Mouse (Mus musculus) gonadal fat pad, adult 2 months (tissue): ENCODE data around the gene Kctd5. TPM values are rescaled to one million over a fixed set of nuclear protein-coding genes. Genes with fewer than 3 reads are reported as not detected.

Source experiments
- DNase-seq: peaks from one replicate; pipeline ENCODE4 v3.0.0-alpha.2; 2012; ENCODE audit warnings: low read depth
- polyA plus RNA-seq: library from polyadenylated mRNA; depleted of rRNA; stranded (reverse); fragments of >200 nt; gene quantifications from 2 replicates; pipeline ENCODE4 v1.2.3, GENCODE M21; 2012

The Kctd5 gene
- polyA plus RNA-seq, 1 experiment = 27.2 TPM

DNA sequence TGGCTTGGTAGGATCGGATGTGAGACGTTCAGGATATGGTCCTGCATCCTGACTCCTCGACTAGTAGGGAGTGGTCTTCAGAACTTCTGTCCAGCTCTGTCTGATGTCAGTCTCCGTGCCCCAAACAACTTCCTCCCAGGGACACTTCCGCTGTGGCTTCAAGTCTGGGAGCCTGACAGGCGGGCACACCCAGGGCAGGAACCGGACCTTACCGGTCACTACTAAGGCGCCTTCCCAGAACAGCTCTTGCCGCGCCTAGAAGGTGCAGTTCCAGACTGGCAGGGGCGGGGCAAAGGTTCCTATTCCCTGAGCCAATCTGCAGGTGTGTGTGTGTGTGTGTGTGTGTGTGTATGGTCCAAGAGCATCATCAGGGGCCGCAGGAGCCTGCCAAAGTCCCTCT, 35.9 kb downstream of the Kctd5 start:
- no peak for DNase-seq

DNA sequence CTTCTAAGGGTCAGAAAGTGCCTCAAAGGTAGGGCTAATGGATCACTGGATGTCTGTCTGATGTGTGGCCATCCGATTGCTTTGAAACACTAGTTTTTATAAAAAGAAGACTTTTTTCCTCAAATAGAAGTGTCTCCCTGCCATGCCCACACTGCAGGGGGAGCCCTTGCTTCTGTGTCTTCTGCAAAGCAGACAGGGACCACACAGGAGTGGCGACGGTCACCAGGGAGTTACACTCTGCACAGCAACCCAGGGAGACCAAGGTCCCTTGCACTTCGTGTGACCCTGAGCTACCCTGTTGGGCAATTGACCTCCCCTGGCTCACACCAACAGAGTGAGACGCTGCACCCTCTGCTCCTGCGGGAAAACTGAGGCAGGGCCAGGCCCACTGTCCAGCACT, 36.3 kb downstream of the Kctd5 start:
- DNase-seq = no peak

DNA sequence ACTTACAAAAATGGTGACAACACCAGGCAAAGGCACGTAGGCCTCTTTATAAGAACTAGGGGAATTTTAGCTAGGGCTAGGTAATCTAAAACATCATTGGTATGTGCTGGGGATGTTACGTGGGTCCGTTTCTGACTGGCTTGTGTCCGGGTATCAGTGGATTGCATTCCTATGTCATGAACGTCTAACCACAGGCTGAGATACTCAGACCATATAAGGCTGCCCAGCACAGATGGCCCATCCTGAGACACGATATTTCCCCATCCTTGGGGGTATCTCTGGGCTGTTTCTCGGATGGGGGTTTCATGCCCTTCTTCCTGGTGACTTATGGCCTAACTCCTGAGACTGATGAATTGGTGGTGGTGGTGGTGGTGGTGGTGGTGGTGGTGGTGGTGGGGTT, 38.2 kb downstream of the Kctd5 start:
- DNase-seq = no peak

DNA sequence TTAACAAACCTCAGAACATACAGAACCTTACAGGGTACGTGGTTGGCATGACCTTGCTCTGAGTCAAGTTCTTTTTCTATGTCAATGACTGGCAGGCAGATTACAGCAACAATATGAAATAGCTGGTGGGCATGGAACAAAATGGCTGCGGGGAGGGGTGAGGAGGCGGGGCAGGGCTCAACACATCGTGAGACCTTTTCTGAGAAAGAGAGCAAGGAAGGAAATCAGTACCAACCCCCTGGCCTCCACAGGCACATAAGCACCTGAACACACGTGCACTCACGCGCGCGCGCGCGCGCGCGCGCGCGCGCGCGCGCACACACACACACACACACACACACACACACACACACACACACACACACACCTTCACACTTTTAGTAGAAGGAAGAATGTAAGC, 42.7 kb downstream of the Kctd5 start:
- DNase-seq = no peak

DNA sequence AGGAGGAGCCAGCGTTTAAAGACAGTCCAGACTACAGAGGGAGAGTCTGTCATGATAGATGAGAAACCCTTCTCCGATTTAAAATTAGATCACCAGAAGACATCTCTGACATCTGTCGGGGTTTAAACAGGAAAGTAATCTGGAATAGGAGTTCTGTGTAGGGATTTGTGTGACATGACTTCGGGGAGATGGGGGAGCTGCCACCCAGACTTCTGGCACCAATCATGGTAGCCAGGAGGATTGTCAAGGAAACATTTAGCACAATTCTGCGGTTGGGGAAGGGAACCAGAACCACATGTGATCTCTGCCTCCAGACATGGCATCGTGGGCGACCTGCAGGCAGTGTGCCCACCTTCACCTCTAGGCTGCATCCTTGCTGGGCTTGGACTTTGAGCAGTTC, 43.8 kb downstream of the Kctd5 start:
- no peak for DNase-seq

DNA sequence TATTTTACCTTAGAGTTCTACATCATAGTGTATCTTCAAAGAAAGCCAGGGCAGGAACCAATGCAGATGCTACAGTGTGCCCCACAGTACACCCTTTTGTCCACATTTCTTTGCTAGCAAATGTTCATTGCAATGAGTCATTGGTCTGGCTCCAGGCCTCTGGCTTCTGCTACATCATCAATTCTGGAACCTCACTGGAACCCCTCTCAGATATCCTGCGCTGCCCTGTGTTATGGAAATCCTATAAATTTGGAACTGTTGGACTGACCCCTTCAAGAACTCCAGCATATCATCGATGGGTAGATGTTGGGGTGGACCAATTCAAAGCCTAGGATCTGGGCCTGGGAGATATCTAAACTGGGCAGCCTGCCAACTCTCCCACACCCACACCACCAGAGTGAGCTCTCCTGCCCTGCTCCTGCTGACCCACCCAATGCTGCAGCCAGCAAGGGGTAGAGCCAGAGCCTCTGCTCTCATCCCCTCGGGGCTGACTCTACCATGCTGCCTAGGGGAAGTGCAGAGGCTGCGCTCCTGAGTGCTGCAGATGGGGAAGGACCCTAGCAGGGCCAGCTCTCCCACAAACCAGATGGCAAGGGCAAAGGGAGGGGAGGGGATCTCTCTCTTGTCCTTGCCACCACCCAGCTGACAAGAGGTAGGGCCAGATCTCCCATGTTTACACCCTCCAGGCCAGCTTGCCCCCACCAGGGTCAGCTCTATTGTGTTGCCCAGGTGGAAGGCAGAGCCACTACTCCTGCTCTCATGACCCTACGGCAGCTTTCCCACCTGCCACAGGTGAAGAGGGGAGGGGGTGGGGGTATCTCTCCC, 51.7 kb downstream of the Kctd5 start:
- no peak for DNase-seq

DNA sequence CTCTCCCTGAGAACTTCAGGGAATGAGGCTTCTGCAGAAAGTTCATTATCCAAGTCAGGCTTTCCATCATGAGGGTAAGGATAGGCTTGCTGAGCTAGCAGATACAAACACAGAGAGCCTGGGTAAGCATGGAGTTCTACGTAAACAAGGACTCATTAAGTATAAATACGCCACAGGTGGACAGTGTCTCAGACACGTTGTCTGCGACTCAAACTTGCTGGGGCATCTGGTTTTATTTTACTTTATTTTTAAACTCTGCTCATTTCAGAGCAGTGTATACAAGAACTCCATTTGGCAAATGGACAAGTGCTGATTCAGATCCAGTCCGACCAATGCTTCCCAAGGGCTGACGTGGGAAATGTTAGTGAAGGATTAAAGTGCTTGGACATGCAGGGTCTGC, 52.6 kb downstream of the Kctd5 start:
- DNase-seq = no peak

DNA sequence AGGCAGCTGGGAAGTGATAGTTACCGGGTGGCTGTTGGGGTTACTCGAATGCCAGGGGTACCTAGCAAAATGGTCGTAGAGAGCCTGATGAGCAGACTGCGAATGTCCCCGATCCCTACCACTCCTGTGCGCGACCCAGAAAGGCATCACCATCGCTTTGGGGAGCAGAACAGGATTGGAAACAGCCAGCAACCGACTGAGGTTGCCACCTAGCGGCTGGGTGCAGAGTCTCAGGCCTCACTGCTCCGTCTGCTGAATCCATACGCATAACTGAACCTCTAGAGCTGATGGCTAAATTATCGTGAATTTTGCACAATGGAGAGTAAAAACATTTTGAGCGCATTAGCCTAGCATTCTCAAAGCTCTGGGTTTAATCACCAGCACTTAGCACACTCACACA, 57.6 kb downstream of the Kctd5 start:
- DNase-seq = no peak

DNA sequence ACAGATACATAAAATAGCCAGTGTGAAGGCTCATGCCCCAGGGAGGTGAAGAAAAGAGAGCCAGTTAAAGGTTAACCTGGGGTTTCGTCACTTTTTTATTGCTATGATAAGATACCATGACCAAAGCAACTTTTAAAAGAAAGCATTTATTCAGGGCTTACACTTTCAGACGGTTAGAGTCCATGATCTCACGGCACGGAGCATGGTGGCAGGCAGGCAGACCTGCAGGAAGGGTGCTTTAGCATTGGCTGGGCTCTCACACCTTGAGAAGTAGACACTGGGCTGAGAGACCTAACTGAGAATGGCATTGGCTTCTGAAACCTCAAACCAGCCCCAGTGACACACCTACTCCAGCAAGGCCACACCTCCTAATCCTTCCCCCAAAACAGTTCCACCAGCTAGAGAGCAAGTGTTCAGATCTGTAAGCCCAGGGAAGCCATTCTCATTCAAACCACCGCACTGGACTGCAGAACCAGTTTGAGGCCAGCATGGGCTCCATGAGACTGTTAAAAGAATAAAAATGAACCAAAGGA, 58.8 kb downstream of the Kctd5 start:
- DNase-seq = no peak

DNA sequence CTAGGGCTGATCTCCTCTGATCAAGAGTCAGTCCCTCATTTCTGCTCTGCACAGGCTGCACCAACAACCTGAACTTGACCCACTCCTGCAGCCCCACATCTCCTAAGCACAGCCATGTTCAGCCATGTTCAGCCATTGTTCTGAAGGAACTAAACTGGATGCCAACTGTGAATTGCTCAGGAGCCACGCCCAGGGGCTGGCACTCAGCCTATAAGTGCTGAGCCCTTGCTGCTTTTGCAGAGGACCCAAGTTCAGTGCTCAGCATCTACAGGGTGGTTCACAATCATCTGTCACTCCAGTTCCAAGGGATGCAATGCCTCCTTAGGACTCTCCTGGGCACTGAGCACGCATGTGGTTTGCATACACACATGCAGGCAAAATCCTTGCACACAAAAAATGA, 60.4 kb downstream of the Kctd5 start:
- no peak for DNase-seq

DNA sequence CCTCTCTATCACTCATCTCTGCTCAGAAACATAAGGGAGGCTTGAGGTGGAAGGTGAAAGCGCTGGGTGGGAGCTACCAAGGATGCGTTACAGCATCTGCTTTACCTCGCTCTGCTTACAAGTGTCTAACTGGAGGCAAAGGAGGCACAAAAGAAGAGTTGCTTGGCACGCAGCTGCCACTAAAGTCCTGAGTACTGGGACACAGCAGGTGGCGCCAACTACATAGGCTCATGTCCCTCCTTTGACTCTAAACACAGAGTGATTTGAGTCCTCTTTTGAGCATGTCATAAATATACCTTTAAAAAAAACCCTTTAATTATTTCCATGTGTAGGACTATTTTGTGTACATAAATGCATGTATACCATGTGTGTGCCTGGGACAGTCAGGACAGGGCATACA, 63.7 kb downstream of the Kctd5 start:
- no peak for DNase-seq

DNA sequence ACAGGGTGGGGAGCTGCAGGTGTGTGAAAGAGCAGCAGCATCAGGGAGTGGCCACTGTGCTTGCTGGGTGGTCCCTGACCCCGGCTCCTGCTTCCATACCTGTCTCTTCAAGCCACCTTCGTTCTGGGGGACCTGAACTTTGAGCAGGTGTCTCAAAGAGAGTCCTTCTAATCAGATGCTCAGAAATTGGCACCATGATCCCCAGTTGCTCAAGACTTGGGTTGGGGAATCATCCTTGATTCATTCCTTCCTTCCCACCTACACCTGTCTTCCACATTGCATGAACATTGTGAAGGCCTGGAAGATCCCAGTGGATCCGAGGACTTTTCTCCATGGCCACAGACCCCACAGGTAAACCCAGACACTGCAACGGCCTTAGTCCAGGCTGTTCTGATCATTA, 65.2 kb downstream of the Kctd5 start:
- peak; percentile 70 for DNase-seq

DNA sequence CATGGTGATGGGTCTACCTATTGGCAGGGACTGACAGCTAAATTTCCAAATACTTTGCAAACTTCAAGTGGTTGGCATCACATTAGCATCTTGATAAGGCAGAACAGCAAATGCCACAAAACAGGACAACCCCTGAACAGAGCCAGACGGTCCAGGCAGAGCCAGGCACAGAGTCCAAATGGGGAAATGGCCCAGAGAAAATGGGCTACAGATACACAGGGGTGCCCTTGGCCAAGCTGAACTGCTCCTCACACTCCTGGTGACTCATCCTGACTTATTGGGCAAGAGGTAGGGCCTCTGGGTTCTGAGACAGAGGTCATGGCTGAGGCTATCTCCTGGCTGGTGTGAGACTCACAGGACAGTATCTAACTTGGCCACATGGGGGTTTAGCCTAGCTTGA, 65.9 kb downstream of the Kctd5 start:
- DNase-seq = peak; percentile 87

DNA sequence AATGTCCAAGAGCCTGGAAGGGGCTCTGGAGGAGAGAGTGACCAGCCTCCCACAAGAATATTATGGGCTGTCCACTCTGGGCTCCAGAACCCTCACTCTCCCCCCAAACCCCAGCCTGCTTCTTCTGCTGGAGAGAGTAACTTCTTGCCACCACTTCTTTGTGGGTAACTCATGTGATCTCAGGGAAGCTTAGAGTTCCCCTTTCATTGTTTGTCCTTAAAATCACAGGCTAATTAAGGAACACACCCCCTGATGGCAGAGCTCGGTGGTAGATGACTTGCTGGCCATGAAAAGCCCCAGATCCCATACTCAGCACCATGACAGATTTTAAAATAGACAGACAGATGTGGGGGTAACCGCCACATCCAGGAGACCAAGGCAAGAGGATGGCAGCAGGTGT, 66.4 kb downstream of the Kctd5 start:
- no peak for DNase-seq

DNA sequence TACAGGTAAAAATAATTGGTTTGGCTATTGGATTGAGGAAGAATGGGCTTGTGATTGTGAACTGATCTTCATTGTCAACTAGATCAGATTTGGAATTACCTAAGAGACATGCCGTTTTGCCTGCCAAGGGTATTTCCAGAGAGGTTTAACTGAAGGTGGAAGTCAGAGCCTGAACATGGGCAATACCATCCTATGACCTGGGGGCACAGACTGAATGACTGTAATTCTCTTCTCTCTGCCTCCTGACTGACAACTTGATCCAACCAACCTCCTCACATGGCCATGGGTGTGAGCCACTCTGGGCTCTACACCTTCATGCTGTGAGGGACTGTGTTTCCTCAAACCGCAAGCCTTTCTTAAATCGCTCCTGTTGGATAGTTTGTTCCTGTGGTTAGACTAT, 68.2 kb downstream of the Kctd5 start:
- peak; percentile 58 for DNase-seq

DNA sequence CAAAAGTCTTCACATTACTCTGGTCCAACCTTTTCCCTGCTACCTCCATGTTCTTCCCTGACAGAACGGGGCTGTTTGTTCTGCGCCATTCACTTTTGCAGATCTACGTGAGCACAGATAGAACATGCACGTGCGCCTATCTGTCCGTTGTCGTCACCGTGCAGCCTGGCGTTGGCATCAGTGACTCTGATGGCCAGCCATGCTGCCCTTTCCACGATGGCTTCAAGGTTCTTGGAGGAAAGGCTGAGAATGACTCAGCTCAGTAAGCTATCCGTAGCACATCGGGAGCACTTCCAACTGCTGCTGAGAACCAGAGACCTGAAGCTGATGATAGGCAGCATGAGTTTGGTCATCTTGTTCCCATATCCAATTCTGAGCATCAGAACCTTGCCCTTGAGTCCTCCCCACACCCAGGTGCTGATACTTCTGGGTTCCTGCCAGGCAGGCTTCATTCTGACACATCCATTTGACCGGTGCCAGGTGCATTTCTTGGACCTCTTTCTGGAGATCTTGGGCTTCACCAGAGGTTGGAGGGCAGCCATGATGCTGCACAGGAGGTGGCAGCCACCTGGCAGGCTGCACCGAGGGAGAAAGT, 69.1 kb downstream of the Kctd5 start:
- no peak for DNase-seq

DNA sequence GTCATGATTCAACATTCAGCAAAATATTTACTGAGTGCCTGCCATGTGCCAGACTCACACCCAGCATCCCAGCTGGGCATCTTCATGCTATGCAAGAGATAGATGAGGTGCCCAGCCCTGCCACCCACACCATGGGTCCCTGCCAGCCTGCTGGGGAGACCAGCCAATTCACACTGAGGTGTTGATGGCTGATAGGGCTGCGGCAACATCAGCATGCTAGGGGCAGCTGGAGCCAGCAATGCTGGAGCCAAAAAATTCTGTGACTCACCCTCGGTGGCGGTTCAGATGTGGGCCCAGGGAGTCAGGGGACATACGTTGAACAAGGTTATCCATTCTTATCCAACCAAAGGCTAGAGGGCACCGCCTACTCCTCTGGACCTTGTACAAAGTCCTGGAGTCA, 72.9 kb downstream of the Kctd5 start:
- peak; percentile 66 for DNase-seq

DNA sequence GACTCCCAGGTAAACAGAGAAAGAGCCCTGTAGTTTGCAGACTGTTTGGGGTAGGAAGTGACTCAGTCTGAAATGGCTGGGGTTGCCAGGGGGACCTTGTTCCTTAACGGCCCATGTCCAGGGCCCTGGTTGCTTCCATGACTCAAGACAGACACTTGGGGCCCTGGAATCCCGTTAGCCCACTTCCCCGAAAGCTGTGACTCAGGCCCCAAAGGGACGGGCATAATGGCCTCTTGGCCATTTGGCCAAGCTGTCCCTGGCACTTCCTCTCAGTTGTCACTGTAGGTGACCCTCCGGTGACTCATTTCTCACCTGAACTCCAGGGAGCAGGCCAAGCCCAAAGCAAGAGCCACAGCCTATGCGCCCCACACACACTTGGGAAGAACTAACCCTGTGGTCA, 74.9 kb downstream of the Kctd5 start:
- DNase-seq = no peak

DNA sequence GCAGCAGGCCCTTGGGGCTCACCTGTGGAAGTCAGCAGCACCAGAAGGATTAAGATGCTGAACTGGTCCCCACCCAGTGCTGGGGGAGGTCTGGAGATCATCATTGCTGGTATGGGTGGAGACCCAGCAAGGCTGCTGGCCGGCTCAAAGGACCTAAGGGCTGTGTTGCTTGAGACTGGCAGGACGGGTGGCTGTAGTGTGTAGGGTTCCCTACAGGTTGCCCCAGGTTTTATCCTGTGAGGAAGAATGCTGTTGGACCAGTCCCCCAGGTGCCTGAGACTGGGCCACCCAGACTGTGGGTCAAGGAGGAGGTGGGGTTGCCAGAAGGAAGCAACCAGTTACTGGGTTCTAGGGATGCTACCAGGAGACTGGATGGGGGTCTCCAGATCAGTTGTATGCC, 75.4 kb downstream of the Kctd5 start, which contains the start of gene Prss22:
Gene Prss22, minus strand, starts transcription at position 200 of the 400 bp plus-strand sequence.
- DNase-seq = no peak
